Mouse (Mus musculus) regulatory T cell (primary cell): ENCODE data around the gene Rasgrf2.

Source experiments
- in situ Hi-C: fragments of 300-600 bp; cut with MboI, MseI; formaldehyde crosslinking; loops from one replicate; pipeline ENCODE4 v1.15.1; 2025; ENCODE audit warnings: high pct_unique_total_duplicates

Gene Rasgrf2

GRCm38 (mm10) chr13:91884714-91885386 lies 246.6 kb downstream of the Rasgrf2 start:
- in situ Hi-C loops, result no loop called here

GRCm38 (mm10) chr13:91881837-91882480 lies 249.5 kb downstream of the Rasgrf2 start:
- in situ Hi-C loops, result no loop called here

- in situ Hi-C loops, result no loop called here
These were observed 251.2 kb downstream of the Rasgrf2 start for GRCm38 (mm10) chr13:91880256-91880655.

GRCm38 (mm10) chr13:91877996-91878395 lies 253.5 kb downstream of the Rasgrf2 start:
- in situ Hi-C loops, result no loop called here

DNA sequence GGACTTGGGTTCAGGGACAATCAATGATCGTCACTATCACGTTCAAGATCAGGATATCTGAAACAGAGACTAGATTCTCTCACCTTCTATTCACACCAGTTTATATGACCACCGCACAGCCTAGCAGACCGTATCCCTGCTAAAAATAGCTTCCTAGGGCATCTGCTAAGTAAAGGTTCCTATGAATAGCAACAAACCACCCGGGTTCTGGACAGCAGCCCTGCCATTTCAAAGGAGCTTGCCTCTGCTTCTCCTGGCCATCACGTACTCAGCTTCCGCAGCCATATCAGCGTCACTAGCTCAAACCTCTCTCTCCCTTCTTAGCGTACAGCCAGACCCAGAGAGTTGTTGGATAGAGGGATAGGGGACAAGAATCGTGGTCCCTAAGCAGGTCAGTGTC lies 254.1 kb downstream of the Rasgrf2 start:
- in situ Hi-C loops, result no loop called here

DNA sequence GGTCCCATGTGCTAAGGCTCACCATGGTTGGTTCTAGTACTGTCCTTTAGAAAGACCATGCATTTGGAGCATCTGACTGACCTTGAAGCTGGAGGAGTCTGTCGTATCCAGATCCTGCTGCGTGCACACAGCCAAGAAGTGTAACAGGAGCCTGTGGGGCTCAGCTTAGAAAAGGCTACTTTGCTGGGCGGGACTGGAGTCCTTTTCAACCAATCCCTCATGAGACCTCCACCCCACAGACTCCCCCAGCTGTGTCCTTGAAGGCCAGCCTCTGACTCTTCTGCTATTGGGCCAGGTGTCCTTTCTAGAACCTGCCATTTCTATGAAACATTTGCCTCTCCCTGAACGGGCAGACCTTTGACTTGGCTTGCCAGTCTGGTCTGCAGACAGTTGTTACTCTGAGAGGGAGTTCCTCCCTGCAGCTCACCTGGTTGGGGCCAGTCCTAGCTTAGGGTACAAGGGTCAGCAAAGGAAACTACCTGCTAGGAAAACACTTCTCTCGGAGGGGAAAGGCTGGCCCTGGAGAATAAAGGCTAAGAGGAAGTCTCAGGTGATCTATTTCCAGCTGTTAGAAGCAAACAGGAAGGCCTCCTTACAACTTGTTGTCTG lies 254.6 kb downstream of the Rasgrf2 start, which contains the start of gene Ckmt2:
Ckmt2 (minus strand) TSS at position 145 of the 609 bp plus-strand sequence.
- in situ Hi-C loops, result no loop called here

GRCm38 (mm10) chr13:91875581-91875980 lies 255.9 kb downstream of the Rasgrf2 start:
- in situ Hi-C loops, result no loop called here

DNA sequence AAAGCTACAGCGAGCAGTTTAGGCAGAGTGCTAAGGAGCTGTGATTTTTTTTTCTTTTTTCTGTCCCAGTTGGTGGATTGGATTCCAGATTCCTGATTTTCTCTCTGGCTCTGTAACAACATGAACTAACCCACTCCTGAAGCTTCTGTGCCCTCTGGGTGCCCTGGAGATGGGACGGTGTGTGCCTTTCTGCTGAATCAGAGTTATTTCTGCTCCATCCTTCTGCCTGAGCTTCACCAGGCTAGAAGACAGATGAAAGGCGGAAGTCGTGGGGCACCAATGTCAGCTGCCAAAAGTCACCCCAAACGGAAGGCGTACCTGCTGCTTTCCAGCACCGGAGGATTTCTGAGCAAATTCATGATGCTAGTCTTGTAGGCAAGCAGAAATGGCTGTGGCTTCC lies 256.9 kb downstream of the Rasgrf2 start:
- in situ Hi-C loops, result no loop called here

DNA sequence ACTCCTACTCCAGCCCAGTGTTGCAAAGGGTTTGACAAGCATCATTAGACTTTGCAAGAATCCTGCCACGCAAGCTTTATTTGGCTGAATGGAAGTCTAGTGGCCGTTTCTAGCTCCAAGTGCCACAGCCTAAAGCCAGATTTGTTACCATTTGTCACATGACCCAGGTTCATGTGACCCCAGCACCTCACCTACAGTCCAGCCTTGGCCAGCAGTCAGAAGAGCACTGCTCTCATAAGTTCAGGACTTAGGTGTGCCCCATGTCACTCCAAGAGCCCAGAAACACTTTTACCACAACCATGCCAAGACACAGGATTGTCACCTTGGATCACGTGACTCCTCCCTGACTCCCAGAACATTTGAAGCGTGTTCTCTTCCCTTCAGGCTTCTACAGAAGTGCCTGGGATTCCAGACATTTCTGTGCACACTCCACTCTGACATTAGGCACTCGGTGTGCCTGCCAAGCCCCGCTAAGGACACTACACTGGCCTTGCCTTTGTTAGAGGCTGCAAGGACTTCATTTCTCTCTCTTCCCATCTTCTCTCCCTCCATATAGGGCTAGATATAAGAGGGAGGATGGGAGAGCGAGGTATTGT lies 257.6 kb downstream of the Rasgrf2 start:
- in situ Hi-C loops, result no loop called here

GRCm38 (mm10) chr13:91868577-91868976 lies 262.9 kb downstream of the Rasgrf2 start:
- in situ Hi-C loops, result no loop called here

DNA sequence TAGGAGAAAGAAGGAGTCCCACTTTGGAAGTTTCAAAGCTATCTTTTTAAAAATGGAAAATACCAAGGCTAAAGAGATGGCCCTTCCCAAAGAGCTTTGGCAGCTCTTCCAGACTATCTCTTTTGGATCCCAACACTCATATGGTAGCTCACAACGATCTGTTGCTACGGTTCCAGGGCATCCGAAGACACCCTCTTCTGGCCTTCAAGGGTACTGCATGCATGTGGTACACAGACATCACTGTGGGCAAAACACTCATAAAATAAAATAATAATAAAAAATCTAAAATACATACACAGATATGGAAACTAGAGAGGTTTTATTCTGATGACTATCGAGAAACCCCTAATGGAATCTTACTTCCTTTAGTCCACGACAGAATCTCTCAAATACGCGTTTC lies 272.6 kb downstream of the Rasgrf2 start:
- in situ Hi-C loops, result no loop called here

GRCm38 (mm10) chr13:91857427-91857826 lies 274.0 kb downstream of the Rasgrf2 start:
- in situ Hi-C loops, result no loop called here

GRCm38 (mm10) chr13:91854412-91854811 lies 277.0 kb downstream of the Rasgrf2 start:
- in situ Hi-C loops, result no loop called here
